Mouse (Mus musculus): ENCODE measurements around the gene Wdr83. TPM values are rescaled to one million over a fixed set of nuclear protein-coding genes. Genes with fewer than 3 reads are reported as not detected.
"Not testable (repeated sequence)": the region's sequence is repeated elsewhere in the genome, so short reads cannot be mapped to it uniquely, and the experiment has no call there.

Gene Wdr83
- 46.0 and 48.4 TPM in 2 replicates for polyA plus RNA-seq (2016; fragmentation: Nextera tagmentation; extraction: Ambion mirVana)

DNA sequence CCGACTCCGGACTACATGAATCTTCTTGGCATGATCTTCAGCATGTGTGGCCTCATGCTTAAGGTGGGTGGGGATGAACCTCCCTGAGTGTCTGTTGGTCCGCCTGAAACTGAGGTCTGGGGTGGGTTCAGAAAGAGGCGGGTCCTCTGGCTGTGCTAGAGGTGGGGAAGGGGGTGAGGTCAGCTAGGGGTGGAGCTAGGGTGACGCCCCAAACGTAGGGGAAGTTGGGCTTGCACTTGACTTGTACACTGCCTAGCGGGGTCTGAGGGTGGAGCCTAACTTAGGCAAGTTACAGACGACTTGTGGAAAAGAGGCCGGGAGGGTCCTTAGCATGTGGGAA, at the start of gene Wdr83:
Gene Wdr83, minus strand, starts transcription at position 91 of the 340 bp plus-strand sequence.
- peaks cover 29% of the 10 kb centered on the region for H3K4me1 ChIP-seq
- H3K36me3 ChIP-seq = peaks cover 21% of the 10 kb centered on the region
- no peaks in the 10 kb centered on the region for H3K9me3 ChIP-seq (replicated peaks)
- H3K4me2 ChIP-seq (replicated peaks) = peak within 1 kb of the TSS; percentile 71
- 3% methylated on average over 9 of the region's 9 CpGs for WGBS
- ATAC-seq (ENCODE audit: low FRiP score) = peak; percentile 46
- peak within 1 kb of the TSS; percentile 62; the same call in 1 of the 2 replicates for H3K27ac ChIP-seq
- H3K27me3 ChIP-seq = no peaks in the 10 kb centered on the region
- H3K4me3 ChIP-seq = peak within 1 kb of the TSS; percentile 90
- H3K9ac ChIP-seq = peak within 1 kb of the TSS; percentile 92

DNA sequence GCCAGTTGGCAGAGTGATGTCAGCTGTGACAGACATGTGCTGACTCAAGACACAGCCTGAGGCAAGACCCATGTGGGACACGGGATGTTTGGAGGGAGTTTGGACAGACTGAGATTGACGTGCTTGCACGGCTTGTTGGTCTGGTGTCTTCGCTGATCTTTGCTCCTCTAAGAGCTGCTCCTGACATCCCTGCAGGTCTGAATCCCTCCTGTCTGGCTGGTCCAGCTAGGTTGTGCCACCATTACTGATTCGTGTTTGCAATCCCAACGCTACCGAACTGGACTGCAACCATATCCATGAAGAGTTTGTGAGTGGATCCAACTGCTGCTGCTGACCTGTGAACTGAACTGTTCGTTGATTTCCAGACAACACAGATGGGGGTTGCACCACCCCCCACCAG, 42.6 kb upstream of the Wdr83 start:
- no peak overlapping the region for H3K4me2 ChIP-seq (replicated peaks)
- H3K27me3 ChIP-seq = no peaks in the 10 kb centered on the region
- ATAC-seq (ENCODE audit: low FRiP score) = no peak
- H3K27ac ChIP-seq = no peak overlapping the region
- H3K4me1 ChIP-seq = no peaks in the 10 kb centered on the region; the same call in 1 of the 2 replicates
- 92% methylated on average over 8 of the region's 8 CpGs for WGBS
- H3K36me3 ChIP-seq = no peaks in the 10 kb centered on the region
- H3K4me3 ChIP-seq = no peak overlapping the region
- H3K9me3 ChIP-seq (replicated peaks) = no peaks in the 10 kb centered on the region
- H3K9ac ChIP-seq = no peak overlapping the region

DNA sequence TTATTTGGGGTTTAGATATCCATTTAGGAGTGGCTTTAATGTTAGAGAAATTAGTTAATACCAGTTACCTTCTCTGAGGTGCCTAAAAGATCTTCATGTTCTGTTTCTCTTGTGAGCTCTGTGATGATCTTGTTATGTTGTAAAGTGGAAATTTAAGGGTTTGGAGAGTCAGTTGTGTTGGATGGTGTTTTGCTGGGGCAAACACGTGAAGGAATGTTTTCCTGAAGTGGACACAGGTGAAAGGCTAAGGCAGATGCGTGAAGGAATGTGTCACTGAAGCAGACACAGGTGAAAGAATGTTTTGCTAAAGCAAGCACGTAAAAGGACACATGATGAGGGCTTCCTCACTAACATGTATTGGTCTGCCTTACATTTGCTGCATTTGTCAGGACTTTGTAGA, 41.9 kb upstream of the Wdr83 start, which contains the start of gene Zfp791:
Gene Zfp791, minus strand, starts transcription at position 101 of the 400 bp plus-strand sequence.
- Histone ChIP-seq H3K9ac (no peak within 1 kb of the TSS), H3K9me3 (replicated peaks) (no peaks in the 10 kb centered on the region), H3K4me2 (replicated peaks) (no peak within 1 kb of the TSS), H3K27ac (no peak within 1 kb of the TSS), H3K4me1 (no peaks in the 10 kb centered on the region; the same call in 1 of the 2 replicates), H3K27me3 (no peaks in the 10 kb centered on the region), H3K36me3 (no peaks in the 10 kb centered on the region), H3K4me3 (no peak within 1 kb of the TSS)
- ATAC-seq (ENCODE audit: low FRiP score) = no peak
- 78% methylated on average over 3 of the region's 3 CpGs for WGBS

GRCm38 (mm10) chr8:85120251-85120650, 39.1 kb upstream of the Wdr83 start:
- H3K4me1 ChIP-seq; H3K9ac ChIP-seq; H3K9me3 ChIP-seq (replicated peaks); H3K36me3 ChIP-seq; H3K27me3 ChIP-seq; H3K27ac ChIP-seq; ATAC-seq (ENCODE audit: low FRiP score); H3K4me3 ChIP-seq; H3K4me2 ChIP-seq (replicated peaks): not testable (repeated sequence)
- 82% methylated on average over 5 of the region's 5 CpGs for WGBS

DNA sequence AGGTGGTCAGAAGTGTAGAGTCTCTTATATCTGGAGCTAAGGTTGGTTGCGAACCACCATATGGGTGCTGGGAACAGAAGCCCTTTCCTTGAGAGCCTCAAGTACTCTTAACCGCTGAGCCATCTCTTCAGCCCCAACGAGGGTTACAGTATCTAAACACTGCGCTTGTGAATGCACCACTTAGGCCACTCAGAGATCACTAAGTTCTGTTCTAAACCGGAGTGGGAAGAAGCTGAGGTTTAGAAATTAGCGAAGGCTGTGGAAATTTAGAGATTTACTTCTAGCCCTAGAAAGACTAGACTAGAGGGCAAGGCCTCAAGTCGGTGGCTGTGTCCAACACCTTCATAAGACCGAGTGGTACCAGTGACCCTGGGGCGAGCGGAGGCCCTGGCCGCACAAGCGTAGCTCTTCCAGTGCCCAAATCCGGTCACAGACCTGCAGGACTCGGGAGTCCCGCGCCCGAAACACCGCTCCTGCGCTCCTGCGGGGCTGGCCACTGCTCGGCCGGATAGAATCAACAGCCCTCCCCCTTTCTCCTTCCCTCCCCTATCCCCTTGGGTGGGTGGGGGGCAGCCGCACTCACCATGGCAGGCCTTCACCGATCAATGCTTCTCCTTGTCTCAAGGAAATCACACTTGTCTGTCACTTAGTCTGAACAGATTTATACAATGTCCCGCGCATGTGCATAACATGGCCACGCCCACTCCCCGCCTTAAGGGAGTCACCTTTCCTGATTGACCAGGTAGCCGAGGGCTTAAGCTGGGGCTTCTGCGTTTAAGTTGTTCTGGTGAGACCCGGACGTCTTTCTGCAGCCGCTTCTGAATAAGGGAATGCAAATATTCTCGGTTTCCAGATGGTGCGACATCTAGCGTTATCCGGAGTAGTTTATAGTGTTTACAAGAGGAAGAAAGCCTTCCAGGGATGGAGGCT, 38.2 kb upstream of the Wdr83 start:
- ATAC-seq (ENCODE audit: low FRiP score) = peak; percentile 78
- 7% methylated on average over 37 of the region's 37 CpGs for WGBS
- H3K4me2 ChIP-seq (replicated peaks) = peak overlapping the region; percentile 83
- no peaks in the 10 kb centered on the region for H3K9me3 ChIP-seq (replicated peaks)
- no peaks in the 10 kb centered on the region for H3K27me3 ChIP-seq
- peak overlapping the region; percentile 68 for H3K27ac ChIP-seq
- peak overlapping the region; percentile 59 for H3K4me3 ChIP-seq
- no peaks in the 10 kb centered on the region; the same call in 1 of the 2 replicates for H3K4me1 ChIP-seq
- no peaks in the 10 kb centered on the region for H3K36me3 ChIP-seq
- peak overlapping the region; percentile 76 for H3K9ac ChIP-seq

DNA sequence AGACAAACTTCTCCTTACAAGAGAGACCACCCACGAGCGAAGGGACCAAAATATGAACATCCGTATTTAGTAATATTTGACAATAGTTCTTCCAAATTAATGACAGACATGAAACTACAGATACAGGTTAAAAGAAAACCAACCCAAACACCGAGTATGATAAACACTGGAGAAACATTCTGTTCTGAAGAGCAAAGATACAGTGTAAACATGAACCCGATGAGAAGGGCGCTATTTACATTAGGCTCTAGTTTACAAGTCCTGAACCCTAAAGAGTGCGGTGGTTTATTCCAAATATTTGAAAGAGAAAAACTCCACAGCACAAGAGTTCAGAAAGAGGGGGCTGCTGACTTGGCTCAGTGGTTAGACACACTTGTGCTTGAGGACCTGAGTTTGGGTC, 35.9 kb upstream of the Wdr83 start:
- no peak overlapping the region for H3K9ac ChIP-seq
- H3K9me3 ChIP-seq (replicated peaks) = no peaks in the 10 kb centered on the region
- H3K27me3 ChIP-seq = no peaks in the 10 kb centered on the region
- H3K36me3 ChIP-seq = no peaks in the 10 kb centered on the region
- WGBS = 87% methylated on average over 7 of the region's 7 CpGs
- H3K4me1 ChIP-seq = no peaks in the 10 kb centered on the region; the same call in 1 of the 2 replicates
- no peak for ATAC-seq (ENCODE audit: low FRiP score)
- H3K4me3 ChIP-seq = no peak overlapping the region
- H3K4me2 ChIP-seq (replicated peaks) = no peak overlapping the region
- no peak overlapping the region for H3K27ac ChIP-seq

DNA sequence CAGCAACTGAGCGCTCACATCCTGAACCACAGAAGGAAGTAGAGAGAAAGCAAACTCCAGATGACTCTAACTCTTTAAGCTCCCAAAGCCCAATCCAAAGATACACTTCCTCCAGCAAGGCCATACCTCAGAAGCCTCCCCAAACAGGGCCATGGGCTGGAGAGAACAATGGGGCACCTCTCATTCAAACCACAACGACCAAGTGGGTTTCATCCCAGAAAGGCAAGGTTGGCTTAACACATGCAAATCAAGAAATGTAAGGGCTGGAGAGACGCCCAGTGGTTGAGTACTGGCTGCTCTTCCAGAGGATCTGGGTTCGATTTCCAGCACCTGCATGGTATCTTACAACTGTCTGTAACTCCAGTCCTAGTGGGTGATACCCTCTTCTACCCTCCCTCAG, 34.4 kb upstream of the Wdr83 start:
- no peak overlapping the region for H3K9ac ChIP-seq
- H3K27me3 ChIP-seq = no peaks in the 10 kb centered on the region
- peaks cover 13% of the 10 kb centered on the region for H3K36me3 ChIP-seq
- ATAC-seq (ENCODE audit: low FRiP score) = no peak
- no peaks in the 10 kb centered on the region for H3K9me3 ChIP-seq (replicated peaks)
- no peak overlapping the region for H3K27ac ChIP-seq
- no peaks in the 10 kb centered on the region; the same call in 1 of the 2 replicates for H3K4me1 ChIP-seq
- H3K4me3 ChIP-seq = no peak overlapping the region
- 72% methylated on average over 4 of the region's 4 CpGs for WGBS
- H3K4me2 ChIP-seq (replicated peaks) = no peak overlapping the region

DNA sequence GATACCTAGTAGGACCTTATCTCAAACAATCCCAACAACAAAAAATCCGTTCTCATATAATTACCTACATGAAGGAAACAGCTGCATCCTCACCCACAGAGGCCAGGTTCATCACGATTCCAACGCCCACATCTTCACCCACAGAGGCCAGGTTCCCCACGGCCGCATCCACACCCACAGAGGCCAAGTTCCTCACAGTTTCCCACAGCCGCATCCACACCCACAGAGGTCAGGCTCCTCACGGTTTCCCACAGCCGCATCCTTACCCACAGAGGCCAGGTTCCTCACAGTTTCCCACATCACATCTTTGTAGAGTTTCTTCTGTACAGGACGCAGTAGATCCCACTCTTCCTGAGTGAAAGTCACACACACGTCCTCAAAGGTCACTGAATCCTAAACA, 32.1 kb upstream of the Wdr83 start:
- H3K9ac ChIP-seq = no peak overlapping the region

DNA sequence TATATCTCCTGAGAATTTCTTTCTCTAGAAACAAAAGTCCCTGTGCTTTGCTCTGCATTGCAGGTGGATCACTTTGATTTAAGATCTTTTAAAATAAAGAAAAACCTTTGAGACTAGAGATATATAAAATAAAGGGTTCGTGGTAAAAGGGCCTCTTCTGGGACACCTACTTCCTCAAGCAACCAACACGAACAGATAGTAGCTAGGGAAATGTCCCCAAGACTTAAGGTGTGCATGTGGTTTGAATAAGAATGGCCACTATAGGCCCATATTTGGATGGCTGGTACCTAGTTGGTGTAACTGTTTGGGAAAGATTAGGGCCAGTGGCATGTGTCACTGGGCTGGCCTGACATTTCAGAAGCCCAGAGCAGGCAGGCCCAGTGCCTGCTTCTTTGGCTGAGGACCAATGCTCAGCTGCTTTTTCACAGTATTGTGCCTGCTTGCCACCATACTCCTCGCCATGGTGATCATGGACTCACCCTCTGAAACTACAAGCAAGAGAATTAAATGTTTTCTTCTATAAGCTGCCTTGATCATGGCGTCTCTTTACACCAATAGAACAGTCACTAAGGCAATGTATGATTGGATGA, 19.1 kb upstream of the Wdr83 start:
- H3K27me3 ChIP-seq = no peaks in the 10 kb centered on the region
- 86% methylated on average over 4 of the region's 4 CpGs for WGBS
- no peaks in the 10 kb centered on the region for H3K9me3 ChIP-seq (replicated peaks)
- no peak overlapping the region for H3K4me2 ChIP-seq (replicated peaks)
- no peaks in the 10 kb centered on the region for H3K4me1 ChIP-seq
- H3K27ac ChIP-seq = no peak overlapping the region
- H3K4me3 ChIP-seq = no peak overlapping the region
- peaks cover 34% of the 10 kb centered on the region for H3K36me3 ChIP-seq
- no peak for ATAC-seq (ENCODE audit: low FRiP score)
- H3K9ac ChIP-seq = no peak overlapping the region

More for the DNA sequence above, 32.1 kb upstream of the Wdr83 start:
- Histone ChIP-seq H3K36me3 (peaks cover 28% of the 10 kb centered on the region), H3K27ac (no peak overlapping the region), H3K4me2 (replicated peaks) (no peak overlapping the region), H3K27me3 (no peaks in the 10 kb centered on the region), H3K9me3 (replicated peaks) (no peaks in the 10 kb centered on the region), H3K4me3 (no peak overlapping the region), H3K4me1 (no peaks in the 10 kb centered on the region)
- ATAC-seq (ENCODE audit: low FRiP score) = no peak
- 95% methylated on average over 10 of the region's 10 CpGs for WGBS

DNA sequence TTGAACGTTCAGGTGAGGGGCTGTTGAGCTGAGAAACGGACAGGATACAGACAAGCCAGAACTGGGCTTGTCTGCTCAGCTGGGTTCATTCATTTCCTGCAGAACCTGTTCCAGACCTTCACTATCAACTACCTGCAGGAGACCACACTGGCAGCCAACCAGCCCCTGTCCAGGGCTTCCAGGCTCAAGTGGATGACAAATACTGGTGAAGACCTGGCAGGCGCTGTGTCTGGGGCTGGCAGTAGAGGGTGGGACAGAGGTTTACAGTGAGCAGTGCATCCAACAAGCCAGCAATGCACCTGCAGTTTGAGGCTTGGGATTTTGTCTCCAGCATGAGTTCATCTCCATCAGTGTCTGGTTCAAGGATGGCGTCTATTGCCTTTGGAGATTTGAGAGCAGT, 15.7 kb upstream of the Wdr83 start:
- no peak overlapping the region for H3K9ac ChIP-seq
- peaks cover 34% of the 10 kb centered on the region for H3K36me3 ChIP-seq
- 88% methylated on average over 4 of the region's 4 CpGs for WGBS
- no peak overlapping the region for H3K4me3 ChIP-seq
- no peaks in the 10 kb centered on the region for H3K9me3 ChIP-seq (replicated peaks)
- no peaks in the 10 kb centered on the region for H3K4me1 ChIP-seq
- H3K27ac ChIP-seq = no peak overlapping the region
- no peak overlapping the region for H3K4me2 ChIP-seq (replicated peaks)
- ATAC-seq (ENCODE audit: low FRiP score) = no peak
- no peaks in the 10 kb centered on the region for H3K27me3 ChIP-seq

GRCm38 (mm10) chr8:85096196-85096595, 15.1 kb upstream of the Wdr83 start:
- Histone ChIP-seq H3K4me2 (replicated peaks) (no peak overlapping the region), H3K36me3 (peaks cover 34% of the 10 kb centered on the region), H3K9me3 (replicated peaks) (no peaks in the 10 kb centered on the region), H3K27ac (no peak overlapping the region), H3K27me3 (no peaks in the 10 kb centered on the region), H3K4me1 (no peaks in the 10 kb centered on the region), H3K9ac (no peak overlapping the region), H3K4me3 (no peak overlapping the region)
- no peak for ATAC-seq (ENCODE audit: low FRiP score)
- 94% methylated on average over 16 of the region's 16 CpGs for WGBS

- H3K27ac ChIP-seq = no peak overlapping the region
- no peak for ATAC-seq (ENCODE audit: low FRiP score)
- H3K36me3 ChIP-seq = peaks cover 34% of the 10 kb centered on the region
- no peaks in the 10 kb centered on the region for H3K27me3 ChIP-seq
- H3K9ac ChIP-seq = no peak overlapping the region
- no peaks in the 10 kb centered on the region for H3K4me1 ChIP-seq
- H3K9me3 ChIP-seq (replicated peaks) = no peaks in the 10 kb centered on the region
- H3K4me3 ChIP-seq = no peak overlapping the region
- 93% methylated on average over 7 of the region's 7 CpGs for WGBS
- no peak overlapping the region for H3K4me2 ChIP-seq (replicated peaks)
These were observed 14.5 kb upstream of the Wdr83 start for GRCm38 (mm10) chr8:85095566-85095965.
